Mouse (Mus musculus) heart, adult 11 months (tissue): Measurements from ENCODE around the gene Syde2.
A peak's percentile ranks its signal among the peaks of the same experiment; 100 is the strongest.

Source experiments
- DNase-seq: peaks from one replicate; pipeline ENCODE4 v3.0.0; 2022

Syde2 gene

GRCm38 (mm10) chr3:145969031-145969501, 18.6 kb upstream of the Syde2 start:
- DNase-seq, result no peak

- DNase-seq, result no peak
Measured at GRCm38 (mm10) chr3:145971501-145971900, 16.2 kb upstream of the Syde2 start.

- DNase-seq, result no peak
Measured at GRCm38 (mm10) chr3:145974986-145975385, 12.7 kb upstream of the Syde2 start.

GRCm38 (mm10) chr3:145985333-145985925, 2.2 kb upstream of the Syde2 start:
- DNase-seq, result no peak

GRCm38 (mm10) chr3:145986317-145987001, 1.2 kb upstream of the Syde2 start:
- DNase-seq, result peak; percentile 86

GRCm38 (mm10) chr3:145987970-145988683, 457 bp downstream of the Syde2 start:
- peak; percentile 99 for DNase-seq

GRCm38 (mm10) chr3:145988684-145989575, 1.3 kb downstream of the Syde2 start:
- DNase-seq, result peak; percentile 89

GRCm38 (mm10) chr3:145989576-145990081, 2.0 kb downstream of the Syde2 start:
- peak; percentile 81 for DNase-seq

GRCm38 (mm10) chr3:145991130-145991529, 3.5 kb downstream of the Syde2 start:
- DNase-seq, result peak; percentile 91

GRCm38 (mm10) chr3:145991976-145992730, 4.5 kb downstream of the Syde2 start:
- DNase-seq, result peak; percentile 88

- peak; percentile 98 for DNase-seq
Measured at GRCm38 (mm10) chr3:145992796-145993195, 5.1 kb downstream of the Syde2 start.

GRCm38 (mm10) chr3:145993481-145994201, 6.0 kb downstream of the Syde2 start:
- peak; percentile 85 for DNase-seq

GRCm38 (mm10) chr3:145995489-145995888, 7.8 kb downstream of the Syde2 start:
- peak; percentile 98 for DNase-seq

- DNase-seq, result peak; percentile 94
Measured at GRCm38 (mm10) chr3:145996539-145996938, 8.9 kb downstream of the Syde2 start.

- peak; percentile 63 for DNase-seq
Measured at GRCm38 (mm10) chr3:146004347-146005051, 16.8 kb downstream of the Syde2 start.

GRCm38 (mm10) chr3:146007872-146008271, 20.2 kb downstream of the Syde2 start:
- DNase-seq, result no peak

GRCm38 (mm10) chr3:146009859-146010645, 22.4 kb downstream of the Syde2 start:
- DNase-seq, result peak; percentile 93

GRCm38 (mm10) chr3:146010751-146011150, 23.1 kb downstream of the Syde2 start:
- DNase-seq, result peak; percentile 79

GRCm38 (mm10) chr3:146011544-146012218, 24.0 kb downstream of the Syde2 start:
- DNase-seq, result peak; percentile 77
